Mouse (Mus musculus): ENCODE measurements around the gene Fscn2. TPM values are rescaled to one million over a fixed set of nuclear protein-coding genes. Genes with fewer than 3 reads are reported as not detected.
A peak's percentile ranks its signal among the peaks of the same experiment; 100 is the strongest.
"Not testable (repeated sequence)": the region's sequence is repeated elsewhere in the genome, so short reads cannot be mapped to it uniquely, and the experiment has no call there.

The Fscn2 gene
- polyA plus RNA-seq, 1 experiment from 2014 or later: 1.7 TPM

- 87% methylated on average over 4 of the region's 4 CpGs for WGBS
- no peak for DNase-seq
- no peaks in the 10 kb centered on the region for H3K27me3 ChIP-seq (ENCODE audit: control insufficient read depth, insufficient read depth, low read length)
- H3K4me1 ChIP-seq (ENCODE audit: control insufficient read depth, insufficient read depth, low read length): no peaks in the 10 kb centered on the region
- no peaks in the 10 kb centered on the region for H3K9me3 ChIP-seq (ENCODE audit: control insufficient read depth, low read length)
- no peak overlapping the region for H3K27ac ChIP-seq (replicated peaks; ENCODE audit: low read depth, low read length)
- no peak for ATAC-seq (ENCODE audit: low FRiP score, low TSS enrichment)
- no peak overlapping the region for H3K9ac ChIP-seq (replicated peaks; ENCODE audit: low read length)
- H3K4me2 ChIP-seq (ENCODE audit: low read length): no peak overlapping the region
- no peak overlapping the region for H3K4me3 ChIP-seq (replicated peaks; ENCODE audit: low read depth, low read length)
- peaks cover 50% of the 10 kb centered on the region for H3K36me3 ChIP-seq (ENCODE audit: control insufficient read depth, insufficient read depth, low read length)
These were observed 34.3 kb downstream of the Fscn2 start for GRCm38 (mm10) chr11:120395661-120396060.

DNA sequence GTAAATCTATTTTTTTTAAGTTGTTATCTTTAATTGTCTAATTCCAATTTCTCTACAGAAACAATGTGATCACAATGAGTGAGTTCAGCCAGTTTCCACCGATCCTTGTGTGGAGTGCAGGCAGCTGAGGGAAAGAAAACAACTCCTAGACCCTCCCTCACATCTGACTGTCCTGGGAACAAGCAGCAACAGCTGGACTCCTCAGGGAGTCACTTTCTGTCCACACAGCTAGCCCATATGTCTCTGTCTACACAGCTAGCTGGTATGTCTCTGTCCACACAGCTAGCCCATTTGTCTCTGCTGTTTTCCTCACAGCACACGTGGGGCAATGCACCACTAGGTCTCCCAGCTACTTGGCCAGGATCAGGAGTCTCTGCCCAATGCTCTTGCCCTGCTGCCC lies 36.3 kb downstream of the Fscn2 start:
- ATAC-seq (ENCODE audit: low FRiP score, low TSS enrichment): no peak
- Histone ChIP-seq H3K36me3 (ENCODE audit: control insufficient read depth, insufficient read depth, low read length) (peaks cover 61% of the 10 kb centered on the region), H3K4me3 (replicated peaks; ENCODE audit: low read depth, low read length) (no peak overlapping the region), H3K9me3 (ENCODE audit: control insufficient read depth, low read length) (no peaks in the 10 kb centered on the region), H3K4me1 (ENCODE audit: control insufficient read depth, insufficient read depth, low read length) (no peaks in the 10 kb centered on the region), H3K27me3 (ENCODE audit: control insufficient read depth, insufficient read depth, low read length) (no peaks in the 10 kb centered on the region), H3K9ac (replicated peaks; ENCODE audit: low read length) (no peak overlapping the region), H3K4me2 (ENCODE audit: low read length) (no peak overlapping the region), H3K27ac (replicated peaks; ENCODE audit: low read depth, low read length) (no peak overlapping the region)
- 83% methylated on average over 2 of the region's 2 CpGs for WGBS
- DNase-seq: no peak

DNA sequence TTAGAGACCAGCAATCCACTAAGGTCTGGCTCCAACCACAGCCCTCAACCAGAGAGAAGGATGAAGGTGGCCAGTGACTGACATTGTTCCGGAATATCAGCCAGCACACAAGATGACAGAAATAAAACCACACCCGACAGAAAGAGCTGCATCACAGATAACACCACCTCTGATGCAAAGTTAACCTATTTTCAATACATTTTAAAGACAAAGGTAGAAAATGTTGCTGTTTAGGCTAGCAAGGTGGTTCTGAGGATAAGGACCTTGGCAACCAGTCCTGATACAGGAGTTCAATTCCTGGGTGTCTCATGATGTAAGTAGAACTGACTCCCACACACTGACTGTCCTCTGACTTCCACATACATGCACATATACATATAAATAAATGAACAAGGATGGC lies 38.0 kb downstream of the Fscn2 start:
- peaks cover 65% of the 10 kb centered on the region for H3K36me3 ChIP-seq (ENCODE audit: control insufficient read depth, insufficient read depth, low read length)
- 99% methylated on average over 2 of the region's 2 CpGs for WGBS

GRCm38 (mm10) chr11:120404814-120405213 lies 43.5 kb downstream of the Fscn2 start:
- no peaks in the 10 kb centered on the region for H3K4me1 ChIP-seq (ENCODE audit: control insufficient read depth, insufficient read depth, low read length)
- no peak overlapping the region for H3K27ac ChIP-seq (replicated peaks; ENCODE audit: low read depth, low read length)
- H3K4me2 ChIP-seq (ENCODE audit: low read length): no peak overlapping the region
- H3K4me3 ChIP-seq (replicated peaks; ENCODE audit: low read depth, low read length): no peak overlapping the region
- H3K9me3 ChIP-seq (ENCODE audit: control insufficient read depth, low read length): no peaks in the 10 kb centered on the region
- ATAC-seq (ENCODE audit: low FRiP score, low TSS enrichment) (no peak), DNase-seq (no peak)
- H3K36me3 ChIP-seq (ENCODE audit: control insufficient read depth, insufficient read depth, low read length): peaks cover 92% of the 10 kb centered on the region
- WGBS: 94% methylated on average over 1 of the region's 1 CpGs
- no peak overlapping the region for H3K9ac ChIP-seq (replicated peaks; ENCODE audit: low read length)
- H3K27me3 ChIP-seq (ENCODE audit: control insufficient read depth, insufficient read depth, low read length): no peaks in the 10 kb centered on the region

More for the DNA sequence above, 38.0 kb downstream of the Fscn2 start:
- H3K4me2 ChIP-seq (ENCODE audit: low read length): no peak overlapping the region
- DNase-seq (no peak), ATAC-seq (ENCODE audit: low FRiP score, low TSS enrichment) (no peak)
- no peak overlapping the region for H3K4me3 ChIP-seq (replicated peaks; ENCODE audit: low read depth, low read length)
- no peaks in the 10 kb centered on the region for H3K9me3 ChIP-seq (ENCODE audit: control insufficient read depth, low read length)
- no peak overlapping the region for H3K27ac ChIP-seq (replicated peaks; ENCODE audit: low read depth, low read length)
- H3K27me3 ChIP-seq (ENCODE audit: control insufficient read depth, insufficient read depth, low read length): no peaks in the 10 kb centered on the region
- no peaks in the 10 kb centered on the region for H3K4me1 ChIP-seq (ENCODE audit: control insufficient read depth, insufficient read depth, low read length)
- no peak overlapping the region for H3K9ac ChIP-seq (replicated peaks; ENCODE audit: low read length)

DNA sequence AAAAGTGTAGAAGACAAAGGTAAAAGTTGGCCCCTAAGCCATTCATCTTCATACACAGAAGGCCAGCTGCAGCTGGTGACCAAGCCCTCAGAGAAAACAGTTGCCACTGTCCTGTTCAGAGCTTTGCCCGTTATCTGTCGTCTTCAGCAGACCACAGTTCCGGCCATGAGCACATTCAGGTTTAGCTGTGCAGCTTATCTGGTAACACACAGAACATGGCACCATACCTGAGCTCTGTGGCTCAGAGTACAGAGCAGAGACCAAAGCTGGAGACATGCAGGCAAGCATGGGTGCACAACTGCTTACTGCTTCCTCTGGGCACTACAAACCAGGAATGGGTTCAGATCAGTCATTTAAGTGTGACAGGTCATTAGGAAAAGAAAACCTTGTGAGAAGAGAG lies 44.5 kb downstream of the Fscn2 start:
- Histone ChIP-seq H3K4me2 (ENCODE audit: low read length) (no peak overlapping the region), H3K4me1 (ENCODE audit: control insufficient read depth, insufficient read depth, low read length) (no peaks in the 10 kb centered on the region), H3K27ac (replicated peaks; ENCODE audit: low read depth, low read length) (no peak overlapping the region), H3K9ac (replicated peaks; ENCODE audit: low read length) (no peak overlapping the region), H3K36me3 (ENCODE audit: control insufficient read depth, insufficient read depth, low read length) (peaks cover 94% of the 10 kb centered on the region), H3K27me3 (ENCODE audit: control insufficient read depth, insufficient read depth, low read length) (no peaks in the 10 kb centered on the region), H3K4me3 (replicated peaks; ENCODE audit: low read depth, low read length) (no peak overlapping the region), H3K9me3 (ENCODE audit: control insufficient read depth, low read length) (no peaks in the 10 kb centered on the region)
- ATAC-seq (ENCODE audit: low FRiP score, low TSS enrichment): no peak
- WGBS: 96% methylated on average over 3 of the region's 3 CpGs
- DNase-seq: no peak

DNA sequence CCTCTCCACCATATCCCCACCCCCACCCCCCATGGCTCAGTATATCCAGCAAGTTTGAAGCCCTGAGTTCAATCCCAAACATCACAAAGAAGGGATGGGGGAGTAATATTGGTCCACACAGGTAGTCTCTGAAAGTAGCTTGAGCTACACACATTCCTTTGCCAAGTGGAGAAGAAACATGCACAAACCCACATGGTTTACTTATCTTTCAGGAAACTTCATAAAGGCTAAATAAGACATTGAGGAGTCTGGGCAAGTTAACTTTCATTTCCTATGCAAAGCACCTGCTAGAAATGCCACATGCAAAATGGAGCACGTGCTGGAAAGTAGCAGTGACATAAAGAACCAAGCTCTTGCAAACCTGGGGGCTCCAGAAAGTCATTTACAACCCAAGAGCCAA lies 45.1 kb downstream of the Fscn2 start:
- Histone ChIP-seq H3K4me2 (ENCODE audit: low read length) (no peak overlapping the region), H3K9ac (replicated peaks; ENCODE audit: low read length) (no peak overlapping the region), H3K36me3 (ENCODE audit: control insufficient read depth, insufficient read depth, low read length) (peaks cover 94% of the 10 kb centered on the region), H3K4me1 (ENCODE audit: control insufficient read depth, insufficient read depth, low read length) (no peaks in the 10 kb centered on the region), H3K27me3 (ENCODE audit: control insufficient read depth, insufficient read depth, low read length) (no peaks in the 10 kb centered on the region), H3K4me3 (replicated peaks; ENCODE audit: low read depth, low read length) (no peak overlapping the region), H3K27ac (replicated peaks; ENCODE audit: low read depth, low read length) (no peak overlapping the region), H3K9me3 (ENCODE audit: control insufficient read depth, low read length) (no peaks in the 10 kb centered on the region)
- 96% methylated on average over 1 of the region's 1 CpGs for WGBS
- ATAC-seq (ENCODE audit: low FRiP score, low TSS enrichment) (no peak), DNase-seq (no peak)

GRCm38 (mm10) chr11:120413621-120414020 lies 52.3 kb downstream of the Fscn2 start:
- H3K9ac ChIP-seq (replicated peaks; ENCODE audit: low read length); H3K9me3 ChIP-seq (ENCODE audit: control insufficient read depth, low read length); H3K4me3 ChIP-seq (replicated peaks; ENCODE audit: low read depth, low read length); H3K4me1 ChIP-seq (ENCODE audit: control insufficient read depth, insufficient read depth, low read length); H3K4me2 ChIP-seq (ENCODE audit: low read length); DNase-seq; H3K27ac ChIP-seq (replicated peaks; ENCODE audit: low read depth, low read length); ATAC-seq (ENCODE audit: low FRiP score, low TSS enrichment); H3K27me3 ChIP-seq (ENCODE audit: control insufficient read depth, insufficient read depth, low read length): not testable (repeated sequence)
- peaks cover 94% of the 10 kb centered on the region for H3K36me3 ChIP-seq (ENCODE audit: control insufficient read depth, insufficient read depth, low read length)
- 97% methylated on average over 7 of the region's 10 CpGs for WGBS

Small RNAs within 50 kb of the gene (microRNA-seq; reads per million reads assigned to microRNA genes)
- not detected for gene Gm23419
- 3.5 reads per million, percentile 23 among the genes with 10 or more reads in this experiment for gene Mir6935

Other genes starting within 250 kb of the Fscn2 start
- 88.3 and 119 TPM in 2 replicates for gene Slc38a10, start 210.2 kb upstream of the Fscn2 start, polyA plus RNA-seq (2014; fragmentation: Nextera tagmentation; extraction: Ambion mirVana)
- gene Bahcc1, start 128.6 kb upstream of the Fscn2 start, polyA plus RNA-seq (2014; fragmentation: Nextera tagmentation; extraction: Ambion mirVana): 20.0 and 25.9 TPM in 2 replicates
- gene Actg1, start 13.0 kb upstream of the Fscn2 start, polyA plus RNA-seq (2014; fragmentation: Nextera tagmentation; extraction: Ambion mirVana): 4,502 and 4,930 TPM in 2 replicates
- 95.9 and 114 TPM in 2 replicates for gene Faap100, start 17.2 kb downstream of the Fscn2 start, polyA plus RNA-seq (2014; fragmentation: Nextera tagmentation; extraction: Ambion mirVana)
- gene Nploc4, start 76.2 kb downstream of the Fscn2 start, polyA plus RNA-seq (2014; fragmentation: Nextera tagmentation; extraction: Ambion mirVana): 32.2 and 41.3 TPM in 2 replicates
- gene Tspan10, start 81.1 kb downstream of the Fscn2 start, polyA plus RNA-seq (2014; fragmentation: Nextera tagmentation; extraction: Ambion mirVana): not detected in 2 replicates
- gene Pde6g, start 92.0 kb downstream of the Fscn2 start, polyA plus RNA-seq (2014; fragmentation: Nextera tagmentation; extraction: Ambion mirVana): 0.32 TPM in 1 of 2 replicates, not detected in the other
- 11.2 and 12.5 TPM in 2 replicates for gene Oxld1, start 96.5 kb downstream of the Fscn2 start, polyA plus RNA-seq (2014; fragmentation: Nextera tagmentation; extraction: Ambion mirVana)
- 17.8 and 19.9 TPM in 2 replicates for gene Ccdc137, start 96.6 kb downstream of the Fscn2 start, polyA plus RNA-seq (2014; fragmentation: Nextera tagmentation; extraction: Ambion mirVana)
- gene Arl16, start 106.1 kb downstream of the Fscn2 start, polyA plus RNA-seq (2014; fragmentation: Nextera tagmentation; extraction: Ambion mirVana): 48.8 and 56.9 TPM in 2 replicates
- gene Mrpl12, start 123.1 kb downstream of the Fscn2 start, polyA plus RNA-seq (2014; fragmentation: Nextera tagmentation; extraction: Ambion mirVana): 113 and 151 TPM in 2 replicates
- 23.6 and 28.4 TPM in 2 replicates for gene Slc25a10, start 130.3 kb downstream of the Fscn2 start, polyA plus RNA-seq (2014; fragmentation: Nextera tagmentation; extraction: Ambion mirVana)
- 0.18 and 0.21 TPM in 2 replicates for gene Gcgr, start 169.2 kb downstream of the Fscn2 start, polyA plus RNA-seq (2014; fragmentation: Nextera tagmentation; extraction: Ambion mirVana)
- 268 and 318 TPM in 2 replicates for gene Mcrip1, start 188.2 kb downstream of the Fscn2 start, polyA plus RNA-seq (2014; fragmentation: Nextera tagmentation; extraction: Ambion mirVana)
- gene Ppp1r27, start 189.6 kb downstream of the Fscn2 start, polyA plus RNA-seq (2014; fragmentation: Nextera tagmentation; extraction: Ambion mirVana): not detected in 2 replicates
- 241 and 300 TPM in 2 replicates for gene P4hb, start 211.7 kb downstream of the Fscn2 start, polyA plus RNA-seq (2014; fragmentation: Nextera tagmentation; extraction: Ambion mirVana)
- 353 and 438 TPM in 2 replicates for gene Arhgdia, start 220.1 kb downstream of the Fscn2 start, polyA plus RNA-seq (2014; fragmentation: Nextera tagmentation; extraction: Ambion mirVana)
- 277 and 282 TPM in 2 replicates for gene Alyref, start 236.8 kb downstream of the Fscn2 start, polyA plus RNA-seq (2014; fragmentation: Nextera tagmentation; extraction: Ambion mirVana)
- 210 and 266 TPM in 2 replicates for gene Anapc11, start 236.9 kb downstream of the Fscn2 start, polyA plus RNA-seq (2014; fragmentation: Nextera tagmentation; extraction: Ambion mirVana)
- 0.77 and 0.82 TPM in 2 replicates for gene Npb, start 246.9 kb downstream of the Fscn2 start, polyA plus RNA-seq (2014; fragmentation: Nextera tagmentation; extraction: Ambion mirVana)